Mouse (Mus musculus): Measurements from ENCODE around the gene Hrasls5. TPM values are rescaled to one million over a fixed set of nuclear protein-coding genes. Genes with fewer than 3 reads are reported as not detected.

The Hrasls5 gene
- total and polyA plus RNA-seq, 3 experiments: not detected

- dilution Hi-C loops (cut with MboI; ENCODE audit: extremely low pct_ligation_motif_present, extremely low pct_unique_long_range_greater_than_20kb, low sequenced_read_pairs): no loop called here
- H3K27me3 ChIP-seq (replicated peaks): no peaks in the 10 kb centered on the region
- H3K4me3 ChIP-seq (replicated peaks in 1 of 3; ENCODE audit: low read depth in 2 of 3, low read length in 2 of 3, poor library complexity in 1 of 3): no peak overlapping the region
- H3K4me1 ChIP-seq (ENCODE audit: control insufficient read depth in 1 of 2, insufficient read depth in 2 of 2): no peaks in the 10 kb centered on the region
- H3K9me3 ChIP-seq (replicated peaks; ENCODE audit: low read length): no peaks in the 10 kb centered on the region
- H3K9ac ChIP-seq (ENCODE audit: insufficient read depth, low read depth): no peak overlapping the region
- in situ Hi-C loops (cut with MboI; ENCODE audit: low pct_ligation_motif_present, low pct_unique_long_range_greater_than_20kb, low sequenced_read_pairs): no loop called here
- no peak for DNase-seq (ENCODE audit: extremely low read depth)
- no peak for TF ChIP-seq CHD1 (IDR thresholded peaks at IDR 0.05; ENCODE audit: low read depth, low read length)
- no peak for TF ChIP-seq TBP (conservative IDR thresholded peaks at IDR 0.05; ENCODE audit: low read depth, low read length)
- TF ChIP-seq MAX (IDR thresholded peaks at IDR 0.05; ENCODE audit: low read length): no peak
- TF ChIP-seq SMC3 (IDR thresholded peaks at IDR 0.05; ENCODE audit: low read depth, low read length): no peak
- TF ChIP-seq CTCF (conservative IDR thresholded peaks at IDR 0.05 in 1 of 2, IDR thresholded peaks at IDR 0.05 in 1 of 2; ENCODE audit: low read depth in 2 of 2, low read length in 2 of 2): no peak
- no peak for TF ChIP-seq CHD2 (IDR thresholded peaks at IDR 0.05; ENCODE audit: low read length)
- no peak for TF ChIP-seq ZNF384 (IDR thresholded peaks at IDR 0.05; ENCODE audit: low read depth, low read length)
- TF ChIP-seq ELF1 (IDR thresholded peaks at IDR 0.05; ENCODE audit: low read depth, low read length): no peak
- no peak for TF ChIP-seq PAX5 (IDR thresholded peaks at IDR 0.05; ENCODE audit: low read length)
- no peak for TF ChIP-seq MXI1 (IDR thresholded peaks at IDR 0.05; ENCODE audit: low read depth, low read length)
- no peak for TF ChIP-seq POLR2AphosphoS2 (IDR thresholded peaks at IDR 0.05; ENCODE audit: low read depth, low read length)
- no peak for TF ChIP-seq RCOR1 (conservative IDR thresholded peaks at IDR 0.05; ENCODE audit: low read depth, low read length)
- TF ChIP-seq IRF4 (IDR thresholded peaks at IDR 0.05; ENCODE audit: low read depth, low read length): no peak
- TF ChIP-seq ETS1 (conservative IDR thresholded peaks at IDR 0.05; ENCODE audit: low read depth, low read length): no peak
- TF ChIP-seq BHLHE40 (IDR thresholded peaks at IDR 0.05; ENCODE audit: low read depth, low read length): no peak
- no peak for TF ChIP-seq TCF12 (IDR thresholded peaks at IDR 0.05; ENCODE audit: low read depth, low read length)
- TF ChIP-seq GABPA (IDR thresholded peaks at IDR 0.05; ENCODE audit: insufficient replicate concordance, low read depth, low read length): no peak
- no peaks in the 10 kb centered on the region for H3K36me3 ChIP-seq (replicated peaks in 1 of 2; ENCODE audit: control insufficient read depth in 1 of 2, insufficient read depth in 1 of 2, low read length in 1 of 2)
- no peak overlapping the region for H3K27ac ChIP-seq (ENCODE audit: insufficient read depth, low read depth)
- H3K4me2 ChIP-seq (ENCODE audit: insufficient read depth, low read depth, poor library complexity, severe bottlenecking): no peak overlapping the region
- no peaks in the 10 kb centered on the region for H3K79me2 ChIP-seq (replicated peaks; ENCODE audit: control insufficient read depth, extremely low read depth, insufficient read depth, poor library complexity, severe bottlenecking)
These were observed 4.0 kb downstream of the Hrasls5 start for GRCm38 (mm10) chr19:7616231-7616930.

GRCm38 (mm10) chr19:7617085-7617484 lies 4.7 kb downstream of the Hrasls5 start:
- DNase-seq (ENCODE audit: extremely low read depth): no peak
- Histone ChIP-seq H3K9me3 (replicated peaks; ENCODE audit: low read length) (no peaks in the 10 kb centered on the region), H3K4me3 (replicated peaks in 1 of 3; ENCODE audit: low read depth in 2 of 3, low read length in 2 of 3, poor library complexity in 1 of 3) (no peak overlapping the region), H3K27me3 (replicated peaks) (no peaks in the 10 kb centered on the region), H3K79me2 (replicated peaks; ENCODE audit: control insufficient read depth, extremely low read depth, insufficient read depth, poor library complexity, severe bottlenecking) (no peaks in the 10 kb centered on the region), H3K4me1 (ENCODE audit: control insufficient read depth in 1 of 2, insufficient read depth in 2 of 2) (no peaks in the 10 kb centered on the region), H3K27ac (ENCODE audit: insufficient read depth, low read depth) (no peak overlapping the region), H3K9ac (ENCODE audit: insufficient read depth, low read depth) (no peak overlapping the region), H3K36me3 (replicated peaks in 1 of 2; ENCODE audit: control insufficient read depth in 1 of 2, insufficient read depth in 1 of 2, low read length in 1 of 2) (no peaks in the 10 kb centered on the region), H3K4me2 (ENCODE audit: insufficient read depth, low read depth, poor library complexity, severe bottlenecking) (no peak overlapping the region)
- in situ Hi-C loops (cut with MboI; ENCODE audit: low pct_ligation_motif_present, low pct_unique_long_range_greater_than_20kb, low sequenced_read_pairs): no loop called here
- dilution Hi-C loops (cut with MboI; ENCODE audit: extremely low pct_ligation_motif_present, extremely low pct_unique_long_range_greater_than_20kb, low sequenced_read_pairs): no loop called here
- TF ChIP-seq ETS1 (conservative IDR thresholded peaks at IDR 0.05; ENCODE audit: low read depth, low read length): no peak
- no peak for TF ChIP-seq MAFK (IDR thresholded peaks at IDR 0.05; ENCODE audit: insufficient replicate concordance, low read length)
- TF ChIP-seq ZC3H11A (IDR thresholded peaks at IDR 0.05; ENCODE audit: low read depth, low read length): no peak
- TF ChIP-seq ZNF384 (IDR thresholded peaks at IDR 0.05; ENCODE audit: low read depth, low read length): no peak
- no peak for TF ChIP-seq UBTF (IDR thresholded peaks at IDR 0.05; ENCODE audit: low read depth, low read length)
- no peak for TF ChIP-seq MAZ (IDR thresholded peaks at IDR 0.05; ENCODE audit: low read depth, low read length)
- TF ChIP-seq TCF12 (IDR thresholded peaks at IDR 0.05; ENCODE audit: low read depth, low read length): no peak
- no peak for TF ChIP-seq TBP (conservative IDR thresholded peaks at IDR 0.05; ENCODE audit: low read depth, low read length)

Data from CH12.LX (cell line).